Mouse (Mus musculus): ENCODE data around the gene Cyp3a25. TPM values are rescaled to one million over a fixed set of nuclear protein-coding genes. Genes with fewer than 3 reads are reported as not detected.
"Not testable (repeated sequence)": the region's sequence is repeated elsewhere in the genome, so short reads cannot be mapped to it uniquely, and the experiment has no call there.

Cyp3a25 gene
- under 1 TPM in 1 of 2 experiments, not detected in 1; 0.52 TPM for total RNA-seq (2021)
- long read RNA-seq, experiment 1: 0 reads
- long read RNA-seq, experiment 2: 0 reads

- not testable (repeated sequence) for DNase-seq (ENCODE audit: low spot score in 2 of 2)
These were observed at the start of gene Cyp3a25 for GRCm38 (mm10) chr5:146009509-146009908. TSS of gene Cyp3a25 (minus strand) at chr5:146009618.

GRCm38 (mm10) chr5:146021136-146021535, 11.7 kb upstream of the Cyp3a25 start:
- no peak for DNase-seq (ENCODE audit: low spot score in 2 of 2)

- no peak for DNase-seq (ENCODE audit: low spot score in 2 of 2)
These were observed 8.9 kb upstream of the Cyp3a25 start for GRCm38 (mm10) chr5:146018275-146018674.

- no peak for DNase-seq (ENCODE audit: low spot score in 2 of 2)
These were observed 1.8 kb upstream of the Cyp3a25 start for GRCm38 (mm10) chr5:146011251-146011650.

- no peak for DNase-seq (ENCODE audit: low spot score in 2 of 2)
These were observed 42.3 kb downstream of the Cyp3a25 start for GRCm38 (mm10) chr5:145967080-145967479.

Other genes with a start within 250 kb of the Cyp3a25 start
- gene Cyp3a44, start 203.7 kb downstream of the Cyp3a25 start, total RNA-seq (2021): under 1 TPM in 1 of 2 experiments, not detected in 1; 0.34 TPM
- gene Cyp3a11, start 129.7 kb downstream of the Cyp3a25 start, total RNA-seq (2021): 1 to 10 TPM in 1 of 2 experiments, not detected in 1; 1.1 TPM
- not detected for gene Cyp3a59, start 69.6 kb upstream of the Cyp3a25 start, total RNA-seq (2021)
- gene Gm5565, start 150.9 kb upstream of the Cyp3a25 start, total RNA-seq (2021): not detected
- not detected for gene Gm6309, start 161.1 kb upstream of the Cyp3a25 start, total RNA-seq (2021)
- gene 1700001J03Rik, start 175.7 kb upstream of the Cyp3a25 start, total RNA-seq (2021): 1 to 10 TPM in 1 of 2 experiments, under 1 TPM in 1; 0.60 to 1.3 TPM
- 10 to 100 TPM; 36.8 to 46.9 TPM for gene Rnf6, start 211.9 kb upstream of the Cyp3a25 start, total RNA-seq (2021)
- 10 to 100 TPM; 39.0 to 48.2 TPM for gene Cdk8, start 221.6 kb upstream of the Cyp3a25 start, total RNA-seq (2021)

All from gastrocnemius, postnatal 4 days (tissue).